Mouse (Mus musculus) heart, embryonic 14.5 days (tissue): Measurements from ENCODE around the gene Fgf3. TPM values are rescaled to one million over a fixed set of nuclear protein-coding genes. Genes with fewer than 3 reads are reported as not detected.

ENCODE experiments used
- ATAC-seq: fragments of 200-750 bp; cut with Nextera tagmentation; 2 replicates; pipeline ENCODE4 v1.8.0; 2017; ENCODE audit warnings: low read depth, moderate TSS enrichment; ENCODE audit not compliant: insufficient number of reproducible peaks, insufficient read depth, low FRiP score
- H3K27ac ChIP-seq, 2 experiments: fragments of 200-500 bp in 1 of 2; fragments of 300-500 bp in 1 of 2; sonication (generic) in 1 of 2; replicated peaks in 1 of 2; 2 replicates each; pipeline ENCODE4 v1.5.1; 2012 to 2014; ENCODE audit warnings: low read depth in 2 of 2, low read length in 2 of 2, control low read depth in 1 of 2, mild to moderate bottlenecking in 1 of 2, mixed read lengths in 1 of 2; ENCODE audit not compliant: control insufficient read depth in 1 of 2, insufficient read depth in 1 of 2
- H3K27me3 ChIP-seq: fragments of 300-500 bp; sonication (generic); 2 replicates; pipeline ENCODE4 v1.6.1; 2014; ENCODE audit warnings: mild to moderate bottlenecking, low read length, control low read depth; ENCODE audit not compliant: control insufficient read depth, insufficient read depth
- H3K36me3 ChIP-seq: fragments of 300-500 bp; sonication (generic); 2 replicates; pipeline ENCODE4 v1.6.1; 2014; ENCODE audit warnings: mild to moderate bottlenecking, control low read depth, low read length, mixed read lengths; ENCODE audit not compliant: control insufficient read depth, insufficient read depth
- H3K4me1 ChIP-seq, 2 experiments: fragments of 200-500 bp in 1 of 2; fragments of 300-500 bp in 1 of 2; sonication (generic) in 1 of 2; 2 replicates each; pipeline ENCODE4 v1.6.1; 2012 to 2014; ENCODE audit warnings: low read length in 2 of 2, control low read depth in 1 of 2, mixed read lengths in 1 of 2; ENCODE audit not compliant: control insufficient read depth in 2 of 2, insufficient read depth in 2 of 2
- H3K4me2 ChIP-seq: fragments of 300-500 bp; sonication (generic); 2 replicates; pipeline ENCODE4 v1.6.1; 2014; ENCODE audit warnings: mild to moderate bottlenecking, low read length
- H3K4me3 ChIP-seq, 2 experiments: fragments of 200-500 bp in 1 of 2; fragments of 300-500 bp in 1 of 2; sonication (generic) in 1 of 2; 2 replicates each; pipeline ENCODE4 v1.5.1; 2012 to 2014; ENCODE audit warnings: low read length in 2 of 2, mild to moderate bottlenecking in 2 of 2, control low read depth in 1 of 2, low read depth in 1 of 2, moderate library complexity in 1 of 2; ENCODE audit not compliant: control insufficient read depth in 1 of 2, insufficient read depth in 1 of 2
- H3K9ac ChIP-seq: fragments of 300-500 bp; sonication (generic); 2 replicates; pipeline ENCODE4 v1.6.1; 2014; ENCODE audit warnings: mild to moderate bottlenecking, low read length
- H3K9me3 ChIP-seq: fragments of 300-500 bp; sonication (generic); 2 replicates; pipeline ENCODE4 v1.6.1; 2016; ENCODE audit warnings: low read length, control low read depth; ENCODE audit not compliant: control insufficient read depth
- WGBS: fragments of 180-500 bp; shearing (Covaris S2); extraction: QIAGEN DNeasy Blood & Tissue Kit; methylation state at CpG from one replicate; pipeline ENCODE4 v1.1.7; 2014; 5-methylcytosine and 5-hydroxymethylcytosine counted together
- polyA plus RNA-seq: library from polyadenylated mRNA; unstranded; fragments of >200 nt; fragmentation: Nextera tagmentation; extraction: Ambion mirVana; gene quantifications from 2 replicates; pipeline ENCODE4 v1.2.1, GENCODE M21; 2014

Fgf3 gene
- not detected in 2 replicates for polyA plus RNA-seq

DNA sequence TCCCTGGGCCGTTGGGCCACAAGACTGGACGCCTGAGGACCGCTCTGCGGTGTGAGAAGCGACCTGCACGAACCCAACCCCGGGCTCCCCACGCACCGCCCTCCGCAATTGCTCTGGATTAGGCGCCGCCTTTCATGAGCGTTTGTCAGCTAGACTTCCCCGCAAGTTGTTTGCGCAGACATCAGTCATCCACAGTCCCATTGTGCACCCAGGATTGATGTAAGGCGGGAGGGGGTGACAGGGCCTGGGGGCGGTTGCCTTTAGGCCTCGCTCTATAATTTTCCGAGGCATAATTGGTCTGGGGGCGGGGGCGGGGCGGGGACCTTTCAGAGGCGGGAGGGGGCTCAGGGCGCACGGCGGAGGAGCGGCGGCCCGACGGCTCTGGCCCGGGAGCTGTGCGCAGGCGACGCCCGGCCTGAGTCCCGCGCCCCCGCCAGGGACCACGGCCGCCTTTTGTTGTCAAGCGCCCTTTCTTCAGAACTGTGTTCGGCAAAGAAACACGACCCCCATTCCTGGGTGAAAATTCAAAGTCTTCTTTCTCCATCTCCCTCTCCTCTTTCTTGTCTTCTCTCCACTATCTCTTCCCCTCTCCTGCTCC lies at the start of gene Fgf3:
Gene Fgf3 (plus strand): TSS at position 193 of the 598 bp plus-strand sequence.
- 2% methylated on average over 43 of the region's 43 CpGs for WGBS
- peaks cover 0 to 10% of the 10 kb centered on the region in 2 experiments; a peak in 2 of 4 replicates for H3K4me1 ChIP-seq

DNA sequence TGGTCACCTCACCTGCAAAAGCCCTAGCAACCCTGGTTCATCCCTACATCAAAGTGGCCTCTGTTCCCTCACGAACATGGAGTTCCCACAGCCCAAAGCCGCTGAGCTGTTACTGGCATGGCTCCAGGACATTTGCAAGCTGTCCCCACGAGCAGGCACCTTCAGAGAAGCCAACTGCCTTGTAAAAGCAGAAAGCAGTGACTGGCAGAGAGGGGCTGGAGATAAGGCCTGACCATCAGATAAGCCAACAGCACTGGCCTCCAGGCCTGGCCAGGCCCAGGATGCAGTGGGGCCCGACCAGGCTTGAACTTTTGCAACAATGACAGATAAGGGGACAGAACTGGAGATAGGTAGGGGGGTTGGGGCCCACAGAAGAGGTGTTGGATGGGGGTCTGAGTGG lies 49.3 kb upstream of the Fgf3 start:
- no peaks in the 10 kb centered on the region for H3K36me3 ChIP-seq

More for the DNA sequence above, at the start of gene Fgf3:
- no peak for ATAC-seq
- H3K27me3 ChIP-seq, result peaks cover 79% of the 10 kb centered on the region
- H3K27ac ChIP-seq, result no peak within 1 kb of the TSS
- H3K9me3 ChIP-seq, result no peaks in the 10 kb centered on the region
- peak within 1 kb of the TSS; percentile 62 for H3K4me2 ChIP-seq
- no peaks in the 10 kb centered on the region for H3K36me3 ChIP-seq
- H3K9ac ChIP-seq, result no peak within 1 kb of the TSS
- peak within 1 kb of the TSS; percentile 24 to 32 for H3K4me3 ChIP-seq

DNA sequence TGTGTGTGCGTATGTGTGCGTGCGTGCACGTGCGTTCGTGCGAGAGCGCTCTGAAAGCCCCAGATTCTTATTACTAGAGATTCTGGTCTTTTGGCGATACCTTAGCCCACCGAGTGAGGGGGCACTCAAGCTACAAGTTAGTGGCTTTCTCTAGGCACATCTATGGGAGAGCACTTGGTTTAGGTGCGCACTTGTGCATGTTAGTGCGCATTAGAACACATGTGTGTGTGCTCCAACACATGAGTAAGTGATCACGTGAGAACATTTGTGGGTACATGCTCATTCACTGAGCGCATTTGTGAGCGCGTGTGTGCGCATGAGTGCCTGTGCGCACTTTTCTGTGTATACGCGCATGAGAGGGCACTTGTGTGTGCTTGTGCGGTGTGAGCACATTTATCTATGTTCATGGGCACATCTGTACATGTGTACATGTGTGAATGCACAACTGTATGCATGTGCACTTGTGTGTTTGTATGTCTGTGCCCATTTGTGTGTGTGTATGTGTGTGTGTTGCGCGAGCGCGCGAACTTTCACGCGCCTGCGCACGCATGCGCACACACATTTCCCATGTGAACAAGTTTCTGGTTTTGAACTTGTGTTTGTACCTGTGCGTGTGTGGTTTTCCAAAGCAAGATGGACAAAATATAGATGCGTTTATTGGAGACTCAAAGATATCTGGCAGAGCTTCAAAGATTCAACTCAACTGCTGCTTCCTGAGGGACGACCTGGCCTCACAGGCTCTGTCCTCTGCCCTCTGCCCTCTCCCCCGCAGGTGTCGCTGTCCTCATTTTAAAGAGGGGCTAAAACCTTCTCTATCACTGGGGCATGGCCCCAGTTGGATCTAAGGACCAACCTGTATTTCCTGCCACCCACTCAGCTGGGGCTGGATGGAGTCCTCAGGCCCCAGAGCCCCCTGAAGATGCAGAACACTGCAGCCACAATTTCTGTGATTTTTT lies 48.0 kb upstream of the Fgf3 start:
- Histone ChIP-seq H3K4me3 (peak overlapping the region; percentile 22 to 25; a peak in 2 of 4 replicates), H3K9ac (no peak overlapping the region), H3K36me3 (no peaks in the 10 kb centered on the region), H3K4me1 (peaks cover 22 to 27% of the 10 kb centered on the region in 2 experiments), H3K9me3 (no peaks in the 10 kb centered on the region), H3K27me3 (peaks cover 34% of the 10 kb centered on the region), H3K4me2 (peak overlapping the region; percentile 58), H3K27ac (no peak overlapping the region)
- ATAC-seq, result no peak
- WGBS, result 52% methylated on average over 36 of the region's 36 CpGs

More for the DNA sequence above, 49.3 kb upstream of the Fgf3 start:
- 0 out of 4 replicates have a peak overlapping the region, but pooled peaks of 1 of the 2 experiments have one; percentile 14 for H3K27ac ChIP-seq
- ATAC-seq, result peak; percentile 49; the same call in 1 of the 2 replicates
- 1% methylated on average over 4 of the region's 4 CpGs for WGBS
- H3K4me2 ChIP-seq, result no peak overlapping the region
- H3K4me1 ChIP-seq, result peaks cover 22 to 27% of the 10 kb centered on the region in 2 experiments
- H3K27me3 ChIP-seq, result peaks cover 30% of the 10 kb centered on the region
- no peak overlapping the region for H3K4me3 ChIP-seq
- no peak overlapping the region for H3K9ac ChIP-seq
- H3K9me3 ChIP-seq, result no peaks in the 10 kb centered on the region

DNA sequence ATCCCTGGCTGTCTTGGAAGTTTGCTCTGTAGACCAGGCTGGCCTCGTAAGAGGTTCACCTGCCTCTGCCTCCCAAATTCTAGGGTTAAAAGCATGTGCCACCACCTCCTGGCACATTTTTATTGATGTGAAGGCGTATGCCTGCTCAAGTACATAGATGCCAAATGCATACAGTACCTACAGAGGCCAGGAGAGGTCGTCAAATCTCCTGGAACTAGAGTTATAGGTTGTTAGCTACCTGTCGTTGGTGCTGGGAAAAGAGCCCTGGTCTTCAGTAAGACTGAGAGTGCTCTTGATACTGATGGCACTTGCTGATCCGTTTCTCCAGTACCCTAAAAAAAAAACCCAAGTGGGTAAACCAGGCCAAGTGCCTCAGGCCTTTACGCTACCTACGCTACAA lies 46.5 kb upstream of the Fgf3 start:
- 86% methylated on average over 7 of the region's 7 CpGs for WGBS
- peaks cover 19 to 30% of the 10 kb centered on the region in 2 experiments for H3K4me1 ChIP-seq
- peaks cover 22% of the 10 kb centered on the region; the same call in 1 of the 2 replicates for H3K27me3 ChIP-seq
- no peaks in the 10 kb centered on the region for H3K36me3 ChIP-seq
- ATAC-seq, result no peak
- no peak overlapping the region for H3K9ac ChIP-seq
- no peak overlapping the region for H3K27ac ChIP-seq
- H3K4me3 ChIP-seq, result no peak overlapping the region
- H3K9me3 ChIP-seq, result no peaks in the 10 kb centered on the region
- no peak overlapping the region for H3K4me2 ChIP-seq

DNA sequence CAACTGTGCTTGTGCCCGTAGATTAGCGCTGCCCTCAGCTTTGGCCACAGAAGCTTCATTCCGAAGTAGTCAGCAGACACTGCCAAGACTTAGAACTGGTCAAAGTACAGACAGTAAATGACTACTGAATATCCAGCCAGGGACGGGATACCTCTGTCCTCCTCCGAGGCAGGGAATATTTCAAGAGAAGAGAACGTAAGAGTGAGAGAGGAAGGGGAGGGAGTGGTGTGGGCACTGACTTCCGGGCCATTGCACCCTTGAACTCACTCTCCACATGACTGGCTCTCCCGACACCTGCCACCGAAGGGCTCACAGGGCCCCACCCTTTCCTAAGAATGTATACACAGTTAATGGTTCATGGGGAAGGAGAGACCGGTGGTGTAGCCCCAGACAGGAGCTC lies 44.6 kb upstream of the Fgf3 start:
- Histone ChIP-seq H3K27me3 (peaks cover 21% of the 10 kb centered on the region; the same call in 1 of the 2 replicates), H3K36me3 (no peaks in the 10 kb centered on the region), H3K4me1 (peaks cover 10 to 22% of the 10 kb centered on the region in 2 experiments), H3K9ac (no peak overlapping the region), H3K27ac (no peak overlapping the region), H3K4me3 (no peak overlapping the region), H3K4me2 (no peak overlapping the region), H3K9me3 (no peaks in the 10 kb centered on the region)
- no peak for ATAC-seq
- WGBS, result 83% methylated on average over 10 of the region's 10 CpGs

DNA sequence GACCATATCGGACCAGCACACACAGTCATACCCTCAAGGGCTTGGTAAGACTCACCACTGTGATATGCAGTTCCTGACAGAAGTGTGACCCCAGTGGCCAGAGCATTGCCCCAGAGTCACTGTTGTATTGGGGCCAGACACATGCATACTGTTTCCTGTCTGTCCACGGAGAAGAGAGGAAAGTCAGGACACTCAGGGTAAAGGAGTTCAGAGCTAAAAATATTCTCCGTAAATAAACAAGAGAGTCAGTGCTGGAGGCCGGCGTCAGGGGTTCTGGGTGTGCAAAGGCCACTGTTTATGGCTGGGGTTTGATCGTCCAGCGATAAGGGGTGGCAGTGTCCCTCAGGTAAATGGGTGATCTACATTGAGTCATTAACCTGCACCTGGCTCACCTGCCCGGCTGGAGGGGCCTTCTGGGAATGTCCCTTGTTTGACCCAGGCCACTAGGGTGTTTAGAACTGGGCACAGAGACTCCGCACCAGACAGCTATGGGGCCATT lies 41.9 kb upstream of the Fgf3 start:
- Histone ChIP-seq H3K27me3 (peaks cover 40% of the 10 kb centered on the region; the same call in 1 of the 2 replicates), H3K27ac (no peak overlapping the region), H3K4me3 (no peak overlapping the region), H3K9me3 (no peaks in the 10 kb centered on the region), H3K4me1 (peaks cover 0 to 6% of the 10 kb centered on the region in 2 experiments; a peak in 2 of 4 replicates), H3K36me3 (no peaks in the 10 kb centered on the region), H3K9ac (no peak overlapping the region), H3K4me2 (no peak overlapping the region)
- no peak for ATAC-seq
- 55% methylated on average over 9 of the region's 9 CpGs for WGBS

DNA sequence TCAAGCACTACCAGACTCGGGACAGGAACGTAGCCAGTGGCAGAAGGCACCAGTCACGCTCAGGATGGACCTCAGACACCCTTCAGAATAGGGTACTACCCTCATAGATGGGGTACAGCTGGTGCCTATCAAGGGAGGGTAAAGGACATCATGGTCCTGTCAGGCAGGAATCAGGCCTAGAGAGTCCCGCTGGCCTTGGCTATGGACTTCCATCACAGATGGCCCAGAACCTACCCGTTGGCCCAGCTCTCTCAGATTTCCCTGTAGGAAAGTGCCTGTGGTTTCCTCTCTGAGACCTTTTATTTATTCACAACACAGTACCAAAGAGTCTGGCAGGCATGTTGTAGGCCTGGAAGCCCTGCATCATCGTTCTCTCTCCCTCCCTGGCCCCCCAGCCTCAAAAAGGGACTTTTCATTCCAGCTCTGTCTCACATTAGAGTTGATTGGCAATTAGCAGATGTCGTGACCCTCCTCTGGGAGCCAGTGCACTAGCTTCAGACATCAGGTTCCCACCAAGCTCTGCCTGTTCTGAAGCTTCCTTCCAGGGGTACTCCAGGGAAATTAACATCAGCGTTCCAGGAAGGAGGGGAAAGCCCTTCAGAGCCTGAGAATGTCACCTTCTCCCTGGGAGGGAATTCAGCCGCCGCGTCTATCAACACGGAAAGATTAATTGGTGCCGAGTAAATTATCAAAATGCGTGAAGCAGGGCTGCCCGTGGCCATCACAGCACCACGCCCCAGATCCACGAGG lies 40.7 kb upstream of the Fgf3 start:
- no peak for ATAC-seq
- Histone ChIP-seq H3K4me3 (no peak overlapping the region), H3K27ac (no peak overlapping the region), H3K9me3 (no peaks in the 10 kb centered on the region), H3K4me1 (peaks cover 0 to 6% of the 10 kb centered on the region in 2 experiments; a peak in 2 of 4 replicates), H3K36me3 (no peaks in the 10 kb centered on the region), H3K4me2 (no peak overlapping the region), H3K27me3 (peaks cover 41% of the 10 kb centered on the region; the same call in 1 of the 2 replicates), H3K9ac (no peak overlapping the region)
- 64% methylated on average over 17 of the region's 17 CpGs for WGBS
